Comparison of ENCODE assay signal across 10 mouse cellular contexts in the genomic region with DNA sequence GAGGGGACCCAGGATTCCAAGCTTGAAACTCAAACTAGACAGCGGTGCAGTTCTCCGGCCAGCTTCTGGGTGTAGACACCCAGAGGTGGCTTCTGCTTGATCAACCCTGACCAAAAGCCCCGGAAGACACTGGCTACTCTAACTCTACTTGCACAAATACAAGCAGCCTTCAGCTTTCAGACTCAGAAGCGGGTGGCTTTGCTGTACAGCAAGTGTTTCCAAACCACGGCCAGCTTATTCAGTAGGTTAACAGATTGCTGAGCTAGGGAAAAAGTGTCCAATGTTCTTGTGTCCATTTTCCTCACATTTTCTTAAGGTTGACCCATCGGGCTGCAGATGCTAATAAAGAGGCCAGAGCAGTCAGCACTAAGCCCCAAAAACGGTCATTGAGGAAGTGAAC. TPM values are rescaled to one million over a fixed set of nuclear protein-coding genes. Genes with fewer than 3 reads are reported as not detected.
A peak's percentile ranks its signal among the peaks of the same experiment; 100 is the strongest.
DNase-seq lines count a peak whose midpoint lies in the region; ATAC-seq and TF ChIP-seq lines count a peak whose summit lies in the region.
"Had no signal": no experiment of that assay in that cellular context is flagged by ENCODE, and none has a peak within 500 bp of the region (broad histone marks: within the 10 kb centered on the region; RNA-seq: fewer than 3 reads in every experiment).

No protein-coding gene starts in this region.

- peak overlapping the region; percentile 53 for H3K9ac ChIP-seq in kidney, postnatal 0 days (ENCODE audit: low read depth, low read length)
- H3K9ac ChIP-seq in embryonic facial prominence, embryonic 13.5 days: peak overlapping the region; percentile 73; the same call in 1 of the 2 replicates
- peak overlapping the region; percentile 80 for H3K9ac ChIP-seq in hindbrain, embryonic 16.5 days (ENCODE audit: low read depth, low read length)
- H3K9ac ChIP-seq: liver, embryonic 14.5 days had no signal

- peak overlapping the region; percentile 39 for H3K4me3 ChIP-seq in kidney, postnatal 0 days (replicated peaks; ENCODE audit: low read depth, low read length)
- H3K4me3 ChIP-seq in embryonic facial prominence, embryonic 13.5 days: peak overlapping the region; percentile 48
- peak overlapping the region; percentile 57 for H3K4me3 ChIP-seq in hindbrain, embryonic 16.5 days (ENCODE audit: low read length)
- H3K4me3 ChIP-seq in myocyte: peak overlapping the region; percentile 6

- no peak for TF ChIP-seq CTCF in kidney, postnatal 0 days (IDR thresholded peaks at IDR 0.05; ENCODE audit: low read depth)

- H3K79me2 ChIP-seq in myocyte (ENCODE audit: control insufficient read depth, insufficient read depth): no peaks in the 10 kb centered on the region

- peaks cover 50% of the 10 kb centered on the region for H3K27me3 ChIP-seq in kidney, postnatal 0 days (ENCODE audit: insufficient read depth, low read length)
- H3K27me3 ChIP-seq in embryonic facial prominence, embryonic 13.5 days: peaks cover 83% of the 10 kb centered on the region
- no peaks in the 10 kb centered on the region for H3K27me3 ChIP-seq in hindbrain, embryonic 16.5 days (replicated peaks; ENCODE audit: control insufficient read depth, insufficient read depth, low read length)
- peaks cover 13% of the 10 kb centered on the region for H3K27me3 ChIP-seq in myocyte (ENCODE audit: control insufficient read depth, insufficient read depth, insufficient read length)

- H3K4me1 ChIP-seq in kidney, postnatal 0 days (replicated peaks; ENCODE audit: insufficient read depth, low read length): peaks cover 13% of the 10 kb centered on the region
- H3K4me1 ChIP-seq in embryonic facial prominence, embryonic 13.5 days: peaks cover 19% of the 10 kb centered on the region
- H3K4me1 ChIP-seq in hindbrain, embryonic 16.5 days (ENCODE audit: control insufficient read depth, insufficient read depth, low read depth, low read length): peaks cover 24% of the 10 kb centered on the region

- no peaks in the 10 kb centered on the region for H3K36me3 ChIP-seq in kidney, postnatal 0 days (ENCODE audit: insufficient read depth, low read length)
- no peaks in the 10 kb centered on the region for H3K36me3 ChIP-seq in embryonic facial prominence, embryonic 13.5 days
- H3K36me3 ChIP-seq in hindbrain, embryonic 16.5 days (ENCODE audit: control insufficient read depth, insufficient read depth, low read length): no peaks in the 10 kb centered on the region
- H3K36me3 ChIP-seq in myocyte (ENCODE audit: control insufficient read depth, insufficient read depth): no peaks in the 10 kb centered on the region

- TF ChIP-seq POLR2A in myocyte (IDR thresholded peaks at IDR 0.05; ENCODE audit: insufficient read length, low read depth): no peak

- no peak overlapping the region for H3K27ac ChIP-seq in kidney, postnatal 0 days
- no peak overlapping the region for H3K27ac ChIP-seq in embryonic facial prominence, embryonic 13.5 days
- peak overlapping the region; percentile 81 for H3K27ac ChIP-seq in hindbrain, embryonic 16.5 days (ENCODE audit: low read depth, low read length)
- H3K27ac ChIP-seq: liver, embryonic 14.5 days had no signal

- ATAC-seq in kidney, postnatal 0 days (replicated peaks; ENCODE audit: low FRiP score, low read depth): no peak
- no peak for ATAC-seq in embryonic facial prominence, embryonic 13.5 days (ENCODE audit: insufficient number of reproducible peaks, insufficient read depth, low FRiP score, low TSS enrichment, low read depth)
- ATAC-seq in hindbrain, embryonic 16.5 days: no peak

- no peak for DNase-seq in kidney, postnatal 0 days (ENCODE audit: low spot score)
- DNase-seq in kidney, adult 8-10 months: no peak
- no peak for DNase-seq in spleen, postnatal 10 days (ENCODE audit: low spot score in 2 of 2)
- no peak for DNase-seq in left cerebral cortex, adult 9 months (ENCODE audit: low spot score in 2 of 2)
- DNase-seq in ovary, postnatal 10 days (ENCODE audit: low spot score): no peak
- DNase-seq: right cerebral cortex, adult 18-20 months had no signal

- no peaks in the 10 kb centered on the region for H3K9me3 ChIP-seq in kidney, postnatal 0 days (replicated peaks; ENCODE audit: low read length)
- no peaks in the 10 kb centered on the region for H3K9me3 ChIP-seq in embryonic facial prominence, embryonic 13.5 days
- no peaks in the 10 kb centered on the region for H3K9me3 ChIP-seq in hindbrain, embryonic 16.5 days (ENCODE audit: control insufficient read depth, low read length)

- 18% methylated on average over 7 of the region's 7 CpGs for WGBS in kidney, postnatal 0 days
- 21% methylated on average over 7 of the region's 7 CpGs for WGBS in embryonic facial prominence, embryonic 13.5 days
- 8% methylated on average over 7 of the region's 7 CpGs for WGBS in hindbrain, embryonic 16.5 days

- no peak overlapping the region for H3ac ChIP-seq in myocyte (ENCODE audit: control insufficient read depth, insufficient read length)

- peak overlapping the region; percentile 59 for H3K4me2 ChIP-seq in kidney, postnatal 0 days (ENCODE audit: low read length)
- peak overlapping the region; percentile 86 for H3K4me2 ChIP-seq in embryonic facial prominence, embryonic 13.5 days
- H3K4me2 ChIP-seq in hindbrain, embryonic 16.5 days (ENCODE audit: low read length): peak overlapping the region; percentile 86
- H3K4me2 ChIP-seq in myocyte (ENCODE audit: low read depth): peak overlapping the region; percentile 69

TF ChIP-seq in myocyte, 11 proteins besides CTCF, POLR2A, EP300 and RAD21:
- TF ChIP-seq POLR2AphosphoS2 (IDR thresholded peaks at IDR 0.05; ENCODE audit: insufficient read length, low read depth) (no peak), MYOD1 (IDR thresholded peaks at IDR 0.05; ENCODE audit: control insufficient read depth in 1 of 3, insufficient read length in 2 of 3, low read depth in 2 of 3) (no peak), MYOG (IDR thresholded peaks at IDR 0.05; ENCODE audit: control insufficient read depth in 1 of 3, insufficient read depth in 1 of 3, insufficient read length in 2 of 3, low read depth in 2 of 3) (no peak), E2F4 (IDR thresholded peaks at IDR 0.05; ENCODE audit: insufficient read depth) (no peak), REST (IDR thresholded peaks at IDR 0.05; ENCODE audit: insufficient read depth, insufficient read length) (no peak), TCF3 (IDR thresholded peaks at IDR 0.05; ENCODE audit: insufficient read length, low read depth) (no peak), MAX (IDR thresholded peaks at IDR 0.05; ENCODE audit: low read depth) (no peak), USF1 (IDR thresholded peaks at IDR 0.05; ENCODE audit: low read depth) (no peak), TCF12 (IDR thresholded peaks at IDR 0.05; ENCODE audit: insufficient read depth, poor library complexity, severe bottlenecking) (no peak), SRF (IDR thresholded peaks at IDR 0.05; ENCODE audit: control insufficient read depth, insufficient read length, low read depth) (no peak), CEBPB (IDR thresholded peaks at IDR 0.05; ENCODE audit: insufficient read depth, poor library complexity, severe bottlenecking) (no peak)

RNA-seq across cellular contexts. Expression of gene Msx3, which starts 9.6 kb away (rescaled TPM):
- not detected in 2 replicates for polyA plus RNA-seq in kidney, postnatal 0 days (2015; fragmentation: Nextera tagmentation; extraction: Ambion mirVana)
- 0.20 TPM in 1 of 2 replicates, not detected in the other for polyA plus RNA-seq in embryonic facial prominence, embryonic 13.5 days (2015; fragmentation: Nextera tagmentation; extraction: Ambion mirVana)
- 4.1 and 6.9 TPM in 2 replicates for polyA plus RNA-seq in hindbrain, embryonic 16.5 days (2015; fragmentation: Nextera tagmentation; extraction: Ambion mirVana)
- polyA plus RNA-seq in myocyte (2012; fragmentation: generic; extraction: Trizol): 0.05 TPM
- polyA plus RNA-seq: liver, embryonic 14.5 days had no signal

RNA-seq across cellular contexts. Expression of gene Tubgcp2, which starts 22.1 kb away (rescaled TPM):
- polyA plus RNA-seq in kidney, postnatal 0 days (2015; fragmentation: Nextera tagmentation; extraction: Ambion mirVana): 34.4 and 39.5 TPM in 2 replicates
- 66.3 and 70.1 TPM in 2 replicates for polyA plus RNA-seq in embryonic facial prominence, embryonic 13.5 days (2015; fragmentation: Nextera tagmentation; extraction: Ambion mirVana)
- polyA plus RNA-seq in hindbrain, embryonic 16.5 days (2015; fragmentation: Nextera tagmentation; extraction: Ambion mirVana): 57.2 and 59.6 TPM in 2 replicates
- 22.1 TPM for polyA plus RNA-seq in myocyte (2012; fragmentation: generic; extraction: Trizol)

RNA-seq across cellular contexts. Expression of gene Zfp511, which starts 22.3 kb away (rescaled TPM):
- polyA plus RNA-seq in kidney, postnatal 0 days (2015; fragmentation: Nextera tagmentation; extraction: Ambion mirVana): 35.0 TPM in 2 replicates
- polyA plus RNA-seq in embryonic facial prominence, embryonic 13.5 days (2015; fragmentation: Nextera tagmentation; extraction: Ambion mirVana): 41.0 and 42.4 TPM in 2 replicates
- 51.6 and 55.1 TPM in 2 replicates for polyA plus RNA-seq in hindbrain, embryonic 16.5 days (2015; fragmentation: Nextera tagmentation; extraction: Ambion mirVana)
- polyA plus RNA-seq in myocyte (2012; fragmentation: generic; extraction: Trizol): 25.2 TPM

RNA-seq across cellular contexts. Expression of gene Caly, which starts 23.8 kb away (rescaled TPM):
- polyA plus RNA-seq in kidney, postnatal 0 days (2015; fragmentation: Nextera tagmentation; extraction: Ambion mirVana): 0.89 and 1.1 TPM in 2 replicates
- 3.1 and 4.0 TPM in 2 replicates for polyA plus RNA-seq in embryonic facial prominence, embryonic 13.5 days (2015; fragmentation: Nextera tagmentation; extraction: Ambion mirVana)
- 351 and 430 TPM in 2 replicates for polyA plus RNA-seq in hindbrain, embryonic 16.5 days (2015; fragmentation: Nextera tagmentation; extraction: Ambion mirVana)
- polyA plus RNA-seq in myocyte (2012; fragmentation: generic; extraction: Trizol): not detected
- polyA plus RNA-seq: liver, embryonic 14.5 days had no signal

RNA-seq across cellular contexts. Expression of gene Prap1, which starts 34.7 kb away (rescaled TPM):
- polyA plus RNA-seq in kidney, postnatal 0 days (2015; fragmentation: Nextera tagmentation; extraction: Ambion mirVana): 3.9 and 6.2 TPM in 2 replicates
- 2.2 TPM in 1 of 2 replicates, not detected in the other for polyA plus RNA-seq in embryonic facial prominence, embryonic 13.5 days (2015; fragmentation: Nextera tagmentation; extraction: Ambion mirVana)
- polyA plus RNA-seq in hindbrain, embryonic 16.5 days (2015; fragmentation: Nextera tagmentation; extraction: Ambion mirVana): not detected in 2 replicates
- polyA plus RNA-seq in myocyte (2012; fragmentation: generic; extraction: Trizol): not detected
- polyA plus RNA-seq: liver, embryonic 14.5 days had no signal

Comparison
In these comparisons a context has a peak if more than half of its experiments do, and no peak if none do; other contexts are left out.
1. H3K4me3 ChIP-seq: peak in every context shown above with its lines; median percentile 57 in hindbrain, embryonic 16.5 days; 48 in embryonic facial prominence, embryonic 13.5 days; 39 in kidney, postnatal 0 days; 6 in myocyte.